Mouse (Mus musculus) cortical plate, adult 2 months (tissue): Measurements from ENCODE around the gene Mysm1.

ENCODE experiments used
- CTCF ChIP-seq: fragments of 200-500 bp; IDR thresholded peaks from 2 replicates; pipeline ENCODE4 v1.5.1; 2011; ENCODE audit warnings: mild to moderate bottlenecking, control low read depth, low read length; ENCODE audit not compliant: insufficient read depth; ENCODE audit errors: extremely low read depth
- POLR2A ChIP-seq: fragments of 200-500 bp; IDR thresholded peaks from 2 replicates; pipeline ENCODE4 v1.6.1; 2011; ENCODE audit warnings: mild to moderate bottlenecking, low read length, control low read depth; ENCODE audit not compliant: insufficient read depth; ENCODE audit errors: extremely low read depth

- TF ChIP-seq CTCF (no peak), POLR2A (no peak)
Measured at GRCm38 (mm10) chr4:95020201-95020600, 41.3 kb upstream of the Mysm1 start.
